Mouse (Mus musculus): Measurements from ENCODE around the gene Olfr976. TPM values are rescaled to one million over a fixed set of nuclear protein-coding genes. Genes with fewer than 3 reads are reported as not detected.
"Not testable (repeated sequence)": the region's sequence is repeated elsewhere in the genome, so short reads cannot be mapped to it uniquely, and the experiment has no call there.

The Olfr976 gene
- polyA plus RNA-seq, 1 experiment from 2014 or later, result not detected

GRCm38 (mm10) chr9:39927975-39928836 is 32.7 kb downstream of the Olfr976 start:
- not testable (repeated sequence) for H3K4me1 ChIP-seq (ENCODE audit: control insufficient read depth in 2 of 2, insufficient read depth in 2 of 2, low read length in 2 of 2); H3K27ac ChIP-seq (replicated peaks in 1 of 2; ENCODE audit: control insufficient read depth in 1 of 2, insufficient read depth in 1 of 2, low read depth in 2 of 2, low read length in 2 of 2); H3K9me3 ChIP-seq (ENCODE audit: control insufficient read depth, low read length); H3K9ac ChIP-seq (ENCODE audit: low read length); H3K4me3 ChIP-seq (ENCODE audit: control insufficient read depth in 1 of 2, insufficient read depth in 1 of 2, low read depth in 1 of 2, low read length in 2 of 2); H3K27me3 ChIP-seq (ENCODE audit: control insufficient read depth, insufficient read depth, low read length); H3K36me3 ChIP-seq (ENCODE audit: control insufficient read depth, insufficient read depth, low read length); H3K4me2 ChIP-seq (ENCODE audit: low read length); ATAC-seq (ENCODE audit: insufficient number of reproducible peaks, insufficient read depth, low FRiP score, low read depth)
- WGBS, result no CpG with 5 or more reads among the region's 4 CpGs

DNA sequence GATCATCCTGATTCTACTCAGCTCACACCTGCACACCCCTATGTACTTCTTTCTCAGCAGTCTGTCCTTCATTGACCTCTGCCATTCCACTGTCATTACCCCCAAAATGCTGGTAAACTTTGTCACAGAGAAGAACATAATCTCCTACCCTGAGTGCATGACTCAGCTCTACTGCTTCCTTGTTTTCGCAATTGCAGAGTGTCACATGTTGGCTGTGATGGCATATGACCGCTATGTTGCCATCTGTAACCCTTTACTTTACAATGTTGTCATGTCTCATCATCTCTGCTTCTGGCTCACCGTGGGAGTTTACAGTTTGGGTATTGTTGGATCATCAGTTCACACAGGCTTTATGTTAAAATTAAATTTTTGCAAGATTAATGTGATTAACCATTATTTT is 51.0 kb downstream of the Olfr976 start:
- Histone ChIP-seq H3K27ac (replicated peaks in 1 of 2; ENCODE audit: control insufficient read depth in 1 of 2, insufficient read depth in 1 of 2, low read depth in 2 of 2, low read length in 2 of 2) (no peak overlapping the region), H3K9me3 (ENCODE audit: control insufficient read depth, low read length) (no peaks in the 10 kb centered on the region), H3K4me3 (ENCODE audit: control insufficient read depth in 1 of 2, insufficient read depth in 1 of 2, low read depth in 1 of 2, low read length in 2 of 2) (no peak overlapping the region), H3K4me1 (ENCODE audit: control insufficient read depth in 2 of 2, insufficient read depth in 2 of 2, low read length in 2 of 2) (no peaks in the 10 kb centered on the region), H3K36me3 (ENCODE audit: control insufficient read depth, insufficient read depth, low read length) (no peaks in the 10 kb centered on the region), H3K27me3 (ENCODE audit: control insufficient read depth, insufficient read depth, low read length) (no peaks in the 10 kb centered on the region), H3K4me2 (ENCODE audit: low read length) (no peak overlapping the region), H3K9ac (ENCODE audit: low read length) (no peak overlapping the region)
- ATAC-seq (ENCODE audit: insufficient number of reproducible peaks, insufficient read depth, low FRiP score, low read depth), result no peak
- WGBS, result 71% methylated on average over 3 of the region's 3 CpGs

GRCm38 (mm10) chr9:39907036-39907435 is 53.9 kb downstream of the Olfr976 start, which contains the start of gene Olfr229:
Gene Olfr229, plus strand, starts transcription at chr9:39907336.
- ATAC-seq (ENCODE audit: insufficient number of reproducible peaks, insufficient read depth, low FRiP score, low read depth), result no peak
- H3K9me3 ChIP-seq (ENCODE audit: control insufficient read depth, low read length), result no peaks in the 10 kb centered on the region
- H3K36me3 ChIP-seq (ENCODE audit: control insufficient read depth, insufficient read depth, low read length), result no peaks in the 10 kb centered on the region
- no peaks in the 10 kb centered on the region for H3K27me3 ChIP-seq (ENCODE audit: control insufficient read depth, insufficient read depth, low read length)
- no peak within 1 kb of the TSS for H3K27ac ChIP-seq (replicated peaks in 1 of 2; ENCODE audit: control insufficient read depth in 1 of 2, insufficient read depth in 1 of 2, low read depth in 2 of 2, low read length in 2 of 2)
- H3K4me3 ChIP-seq (ENCODE audit: control insufficient read depth in 1 of 2, insufficient read depth in 1 of 2, low read depth in 1 of 2, low read length in 2 of 2), result no peak within 1 kb of the TSS
- no peak within 1 kb of the TSS for H3K9ac ChIP-seq (ENCODE audit: low read length)
- H3K4me2 ChIP-seq (ENCODE audit: low read length), result no peak within 1 kb of the TSS
- 62% methylated on average over 2 of the region's 2 CpGs for WGBS
- no peaks in the 10 kb centered on the region for H3K4me1 ChIP-seq (ENCODE audit: control insufficient read depth in 2 of 2, insufficient read depth in 2 of 2, low read length in 2 of 2)

GRCm38 (mm10) chr9:39905106-39905505 is 55.8 kb downstream of the Olfr976 start:
- Histone ChIP-seq H3K4me1 (ENCODE audit: control insufficient read depth in 2 of 2, insufficient read depth in 2 of 2, low read length in 2 of 2) (no peaks in the 10 kb centered on the region), H3K9me3 (ENCODE audit: control insufficient read depth, low read length) (no peaks in the 10 kb centered on the region), H3K27me3 (ENCODE audit: control insufficient read depth, insufficient read depth, low read length) (no peaks in the 10 kb centered on the region), H3K4me3 (ENCODE audit: control insufficient read depth in 1 of 2, insufficient read depth in 1 of 2, low read depth in 1 of 2, low read length in 2 of 2) (no peak overlapping the region), H3K4me2 (ENCODE audit: low read length) (no peak overlapping the region), H3K9ac (ENCODE audit: low read length) (no peak overlapping the region), H3K36me3 (ENCODE audit: control insufficient read depth, insufficient read depth, low read length) (no peaks in the 10 kb centered on the region), H3K27ac (replicated peaks in 1 of 2; ENCODE audit: control insufficient read depth in 1 of 2, insufficient read depth in 1 of 2, low read depth in 2 of 2, low read length in 2 of 2) (no peak overlapping the region)
- WGBS, result 79% methylated on average over 6 of the region's 6 CpGs
- no peak for ATAC-seq (ENCODE audit: insufficient number of reproducible peaks, insufficient read depth, low FRiP score, low read depth)

Other genes with a start within 250 kb of the Olfr976 start
- gene Olfr965, start 249.8 kb downstream of the Olfr976 start, polyA plus RNA-seq (2014; fragmentation: Nextera tagmentation; extraction: Ambion mirVana), result not detected in 2 replicates
- gene Olfr150, start 230.2 kb downstream of the Olfr976 start, polyA plus RNA-seq (2014; fragmentation: Nextera tagmentation; extraction: Ambion mirVana), result not detected in 2 replicates
- not detected in 2 replicates for gene Olfr967, start 214.9 kb downstream of the Olfr976 start, polyA plus RNA-seq (2014; fragmentation: Nextera tagmentation; extraction: Ambion mirVana)
- gene Olfr968, start 177.9 kb downstream of the Olfr976 start, polyA plus RNA-seq (2014; fragmentation: Nextera tagmentation; extraction: Ambion mirVana), result not detected in 2 replicates
- not detected in 2 replicates for gene Olfr969, start 170.2 kb downstream of the Olfr976 start, polyA plus RNA-seq (2014; fragmentation: Nextera tagmentation; extraction: Ambion mirVana)
- gene Olfr970, start 152.3 kb downstream of the Olfr976 start, polyA plus RNA-seq (2014; fragmentation: Nextera tagmentation; extraction: Ambion mirVana), result not detected in 2 replicates
- not detected in 2 replicates for gene Olfr971, start 124.3 kb downstream of the Olfr976 start, polyA plus RNA-seq (2014; fragmentation: Nextera tagmentation; extraction: Ambion mirVana)
- gene Olfr972, start 94.7 kb downstream of the Olfr976 start, polyA plus RNA-seq (2014; fragmentation: Nextera tagmentation; extraction: Ambion mirVana), result not detected in 2 replicates
- gene Olfr229, start 53.8 kb downstream of the Olfr976 start, polyA plus RNA-seq (2014; fragmentation: Nextera tagmentation; extraction: Ambion mirVana), result not detected in 2 replicates
- not detected in 2 replicates for gene Olfr974, start 23.6 kb downstream of the Olfr976 start, polyA plus RNA-seq (2014; fragmentation: Nextera tagmentation; extraction: Ambion mirVana)
- not detected in 2 replicates for gene Olfr975, start 9.1 kb downstream of the Olfr976 start, polyA plus RNA-seq (2014; fragmentation: Nextera tagmentation; extraction: Ambion mirVana)
- gene Olfr978, start 31.0 kb upstream of the Olfr976 start, polyA plus RNA-seq (2014; fragmentation: Nextera tagmentation; extraction: Ambion mirVana), result not detected in 2 replicates
- not detected in 2 replicates for gene Olfr979, start 42.3 kb upstream of the Olfr976 start, polyA plus RNA-seq (2014; fragmentation: Nextera tagmentation; extraction: Ambion mirVana)
- not detected in 2 replicates for gene Olfr980, start 48.4 kb upstream of the Olfr976 start, polyA plus RNA-seq (2014; fragmentation: Nextera tagmentation; extraction: Ambion mirVana)
- not detected in 2 replicates for gene Olfr981, start 60.3 kb upstream of the Olfr976 start, polyA plus RNA-seq (2014; fragmentation: Nextera tagmentation; extraction: Ambion mirVana)
- not detected in 2 replicates for gene Olfr982, start 112.7 kb upstream of the Olfr976 start, polyA plus RNA-seq (2014; fragmentation: Nextera tagmentation; extraction: Ambion mirVana)
- gene Olfr983, start 132.5 kb upstream of the Olfr976 start, polyA plus RNA-seq (2014; fragmentation: Nextera tagmentation; extraction: Ambion mirVana), result not detected in 2 replicates
- gene Olfr984, start 153.1 kb upstream of the Olfr976 start, polyA plus RNA-seq (2014; fragmentation: Nextera tagmentation; extraction: Ambion mirVana), result not detected in 2 replicates
- gene Olfr985, start 169.1 kb upstream of the Olfr976 start, polyA plus RNA-seq (2014; fragmentation: Nextera tagmentation; extraction: Ambion mirVana), result not detected in 2 replicates
- not detected in 2 replicates for gene Tmem225, start 187.0 kb upstream of the Olfr976 start, polyA plus RNA-seq (2014; fragmentation: Nextera tagmentation; extraction: Ambion mirVana)
- gene Olfr986, start 219.8 kb upstream of the Olfr976 start, polyA plus RNA-seq (2014; fragmentation: Nextera tagmentation; extraction: Ambion mirVana), result not detected in 2 replicates
- gene Zfp202, start 231.2 kb upstream of the Olfr976 start, polyA plus RNA-seq (2014; fragmentation: Nextera tagmentation; extraction: Ambion mirVana), result 3.3 TPM in 2 replicates

Measured in heart, embryonic 14.5 days (tissue).